Mouse (Mus musculus) limb, embryonic 11.5 days (tissue): ENCODE measurements around the gene Fam83g. TPM values are rescaled to one million over a fixed set of nuclear protein-coding genes. Genes with fewer than 3 reads are reported as not detected.

Source experiments
- ATAC-seq: fragments of 200-750 bp; cut with Nextera tagmentation; 2 replicates; pipeline ENCODE4 v1.8.0; 2017; ENCODE audit warnings: low read depth; ENCODE audit not compliant: insufficient number of reproducible peaks, low FRiP score, low TSS enrichment
- DNase-seq: peaks from one replicate; pipeline ENCODE4 v3.0.0-alpha.2; 2015; ENCODE audit warnings: low spot score
- H3K27ac ChIP-seq: fragments of 300-500 bp; sonication (generic); replicated peaks from 2 replicates; pipeline ENCODE4 v1.5.1; 2014; ENCODE audit warnings: low read depth, mild to moderate bottlenecking, low read length
- H3K27me3 ChIP-seq: fragments of 300-500 bp; sonication (generic); 2 replicates; pipeline ENCODE4 v1.6.1; 2014; ENCODE audit warnings: mild to moderate bottlenecking, low read length, mixed read lengths; ENCODE audit not compliant: control insufficient read depth, insufficient read depth
- H3K36me3 ChIP-seq: fragments of 300-500 bp; sonication (generic); 2 replicates; pipeline ENCODE4 v1.6.1; 2014; ENCODE audit warnings: mild to moderate bottlenecking, low read length, moderate library complexity, mixed read lengths; ENCODE audit not compliant: control insufficient read depth, insufficient read depth
- H3K4me1 ChIP-seq: fragments of 300-500 bp; sonication (generic); 2 replicates; pipeline ENCODE4 v1.6.1; 2014; ENCODE audit warnings: low read length, mixed read lengths; ENCODE audit not compliant: control insufficient read depth, insufficient read depth
- H3K4me2 ChIP-seq: fragments of 300-500 bp; sonication (generic); 2 replicates; pipeline ENCODE4 v1.6.1; 2014; ENCODE audit warnings: low read depth, mild to moderate bottlenecking, moderate library complexity; ENCODE audit not compliant: severe bottlenecking
- H3K4me3 ChIP-seq: fragments of 300-500 bp; sonication (generic); 2 replicates; pipeline ENCODE4 v1.5.1; 2014; ENCODE audit warnings: low read depth, low read length
- H3K9ac ChIP-seq: fragments of 300-500 bp; sonication (generic); 2 replicates; pipeline ENCODE4 v1.6.1; 2014; ENCODE audit warnings: mild to moderate bottlenecking, low read length
- H3K9me3 ChIP-seq: fragments of 300-500 bp; sonication (generic); 2 replicates; pipeline ENCODE4 v1.6.1; 2016; ENCODE audit warnings: low read length; ENCODE audit not compliant: control insufficient read depth
- WGBS: fragments of 180-500 bp; shearing (Covaris S2); extraction: QIAGEN DNeasy Blood & Tissue Kit; methylation state at CpG from one replicate; pipeline ENCODE4 v1.1.7; 2014; 5-methylcytosine and 5-hydroxymethylcytosine counted together
- polyA plus RNA-seq: library from polyadenylated mRNA; unstranded; fragments of >200 nt; fragmentation: Nextera tagmentation; extraction: Ambion mirVana; gene quantifications from 2 replicates; pipeline ENCODE4 v1.2.1, GENCODE M21; 2014

Fam83g gene
- polyA plus RNA-seq, 1 experiment from 2014 or later: 1.5 TPM

GRCm38 (mm10) chr11:61722077-61722476 lies 38.2 kb downstream of the Fam83g start:
- H3K4me2 ChIP-seq: no peak overlapping the region
- no peak overlapping the region for H3K4me3 ChIP-seq
- DNase-seq (no peak), ATAC-seq (no peak)
- H3K9ac ChIP-seq: no peak overlapping the region
- H3K9me3 ChIP-seq: no peaks in the 10 kb centered on the region
- WGBS: 88% methylated on average over 5 of the region's 5 CpGs
- peaks cover 2% of the 10 kb centered on the region; the same call in 1 of the 2 replicates for H3K36me3 ChIP-seq
- H3K27me3 ChIP-seq: no peaks in the 10 kb centered on the region
- H3K4me1 ChIP-seq: no peaks in the 10 kb centered on the region
- no peak overlapping the region for H3K27ac ChIP-seq

- Histone ChIP-seq H3K27ac (no peak overlapping the region), H3K9me3 (no peaks in the 10 kb centered on the region), H3K4me3 (no peak overlapping the region), H3K4me1 (no peaks in the 10 kb centered on the region), H3K36me3 (peaks cover 4% of the 10 kb centered on the region; the same call in 1 of the 2 replicates), H3K27me3 (no peaks in the 10 kb centered on the region), H3K9ac (no peak overlapping the region), H3K4me2 (no peak overlapping the region)
- 62% methylated on average over 2 of the region's 2 CpGs for WGBS
- ATAC-seq (no peak), DNase-seq (no peak)
These were observed 44.1 kb downstream of the Fam83g start for GRCm38 (mm10) chr11:61728037-61728436.

GRCm38 (mm10) chr11:61732672-61733071 lies 48.8 kb downstream of the Fam83g start:
- no peak overlapping the region for H3K4me3 ChIP-seq
- ATAC-seq (no peak), DNase-seq (no peak)
- no peak overlapping the region for H3K4me2 ChIP-seq
- WGBS: 88% methylated on average over 7 of the region's 7 CpGs
- H3K4me1 ChIP-seq: no peaks in the 10 kb centered on the region
- H3K9me3 ChIP-seq: no peaks in the 10 kb centered on the region
- no peaks in the 10 kb centered on the region for H3K27me3 ChIP-seq
- peaks cover 2% of the 10 kb centered on the region; the same call in 1 of the 2 replicates for H3K36me3 ChIP-seq
- H3K9ac ChIP-seq: no peak overlapping the region
- H3K27ac ChIP-seq: no peak overlapping the region

- WGBS: 86% methylated on average over 1 of the region's 1 CpGs
- Histone ChIP-seq H3K4me2 (no peak overlapping the region), H3K27ac (no peak overlapping the region), H3K27me3 (no peaks in the 10 kb centered on the region), H3K4me1 (no peaks in the 10 kb centered on the region), H3K4me3 (no peak overlapping the region), H3K9ac (no peak overlapping the region), H3K36me3 (peaks cover 9% of the 10 kb centered on the region; the same call in 1 of the 2 replicates), H3K9me3 (no peaks in the 10 kb centered on the region)
- ATAC-seq (no peak), DNase-seq (no peak)
These were observed 53.4 kb downstream of the Fam83g start for GRCm38 (mm10) chr11:61737290-61737689.

- Histone ChIP-seq H3K36me3 (peaks cover 9% of the 10 kb centered on the region; the same call in 1 of the 2 replicates), H3K9ac (no peak overlapping the region), H3K4me1 (no peaks in the 10 kb centered on the region), H3K27me3 (no peaks in the 10 kb centered on the region), H3K27ac (no peak overlapping the region), H3K9me3 (no peaks in the 10 kb centered on the region), H3K4me2 (no peak overlapping the region), H3K4me3 (no peak overlapping the region)
- no peak for DNase-seq
- 90% methylated on average over 1 of the region's 1 CpGs for WGBS
- ATAC-seq: no peak
These were observed 56.6 kb downstream of the Fam83g start for GRCm38 (mm10) chr11:61740500-61740899.

- DNase-seq (no peak), ATAC-seq (no peak)
- Histone ChIP-seq H3K4me1 (no peaks in the 10 kb centered on the region), H3K27me3 (no peaks in the 10 kb centered on the region), H3K9me3 (no peaks in the 10 kb centered on the region), H3K9ac (no peak overlapping the region), H3K4me2 (no peak overlapping the region), H3K4me3 (no peak overlapping the region), H3K27ac (no peak overlapping the region), H3K36me3 (peaks cover 10% of the 10 kb centered on the region; the same call in 1 of the 2 replicates)
- WGBS: 90% methylated on average over 3 of the region's 3 CpGs
These were observed 59.9 kb downstream of the Fam83g start for GRCm38 (mm10) chr11:61743768-61744167.

GRCm38 (mm10) chr11:61744460-61744859 lies 60.6 kb downstream of the Fam83g start:
- no peaks in the 10 kb centered on the region for H3K27me3 ChIP-seq
- no peaks in the 10 kb centered on the region for H3K4me1 ChIP-seq
- 65% methylated on average over 3 of the region's 3 CpGs for whole genome bisulfite sequencing
- H3K4me3 ChIP-seq: no peak overlapping the region
- H3K27ac ChIP-seq: no peak overlapping the region
- no peaks in the 10 kb centered on the region for H3K9me3 ChIP-seq
- no peak overlapping the region for H3K4me2 ChIP-seq
- H3K36me3 ChIP-seq: peaks cover 7% of the 10 kb centered on the region; the same call in 1 of the 2 replicates
- no peak overlapping the region for H3K9ac ChIP-seq
- DNase-seq: peak; percentile 30
- no peak for ATAC-seq

GRCm38 (mm10) chr11:61745781-61746180 lies 61.9 kb downstream of the Fam83g start:
- Histone ChIP-seq H3K9ac (no peak overlapping the region), H3K4me2 (no peak overlapping the region), H3K9me3 (no peaks in the 10 kb centered on the region), H3K4me3 (no peak overlapping the region), H3K4me1 (no peaks in the 10 kb centered on the region), H3K27me3 (no peaks in the 10 kb centered on the region), H3K36me3 (peaks cover 5% of the 10 kb centered on the region; the same call in 1 of the 2 replicates), H3K27ac (no peak overlapping the region)
- ATAC-seq (no peak), DNase-seq (no peak)
- WGBS: 91% methylated on average over 9 of the region's 9 CpGs

- Histone ChIP-seq H3K9ac (no peak overlapping the region), H3K36me3 (peaks cover 5% of the 10 kb centered on the region; the same call in 1 of the 2 replicates), H3K9me3 (no peaks in the 10 kb centered on the region), H3K4me3 (no peak overlapping the region), H3K27ac (no peak overlapping the region), H3K27me3 (no peaks in the 10 kb centered on the region), H3K4me2 (no peak overlapping the region), H3K4me1 (no peaks in the 10 kb centered on the region)
- ATAC-seq: no peak
- no peak for DNase-seq
- WGBS: 83% methylated on average over 3 of the region's 3 CpGs
These were observed 63.3 kb downstream of the Fam83g start for GRCm38 (mm10) chr11:61747161-61747560.
